Mouse (Mus musculus): ENCODE data around the gene Atp1b1.

Atp1b1 gene

DNA sequence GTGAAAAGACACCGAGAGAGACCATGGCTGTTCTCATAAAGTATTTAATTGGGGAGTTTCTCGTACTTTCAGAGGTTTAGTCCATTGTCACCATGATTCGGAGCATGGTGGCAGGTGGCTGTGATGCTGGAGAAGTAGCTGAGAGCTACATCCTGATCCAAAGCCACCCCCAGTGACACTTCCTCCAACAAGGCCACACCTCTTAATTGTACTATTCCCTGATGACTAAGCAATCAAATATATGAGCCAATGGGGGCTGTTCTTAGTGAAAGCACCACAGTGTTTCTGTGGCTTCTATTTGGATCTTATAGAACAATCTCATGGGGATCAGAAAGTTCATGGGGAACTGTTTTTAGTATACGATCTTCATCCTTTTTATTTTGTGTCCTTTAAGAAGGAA lies 68.4 kb downstream of the Atp1b1 start:
- DNase-seq (ENCODE audit: low spot score in 2 of 2): no peak
